In the genomic region with DNA sequence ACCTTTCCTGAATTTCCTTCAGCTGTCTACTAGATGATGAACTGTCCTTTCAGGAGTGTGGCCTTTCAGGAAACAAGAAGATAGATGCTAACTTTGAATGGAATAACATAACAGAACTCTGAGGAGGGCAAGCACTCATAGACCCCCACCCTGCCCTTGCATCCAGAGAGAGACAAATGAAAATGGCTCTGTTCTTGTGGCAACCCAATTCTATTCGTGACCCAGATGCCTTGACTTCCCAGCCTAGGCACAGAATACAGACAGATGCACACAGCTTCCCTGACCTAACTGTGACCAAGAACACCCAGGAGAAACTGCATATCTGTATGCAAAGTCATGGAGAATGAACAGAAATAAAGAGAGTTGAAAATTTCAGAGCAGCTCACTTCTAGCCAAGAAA, we compare ENCODE assay signal across 12 mouse cellular contexts. TPM values are rescaled to one million over a fixed set of nuclear protein-coding genes. Genes with fewer than 3 reads are reported as not detected.
A peak's percentile ranks its signal among the peaks of the same experiment; 100 is the strongest.
DNase-seq lines count a peak whose midpoint lies in the region; ATAC-seq and TF ChIP-seq lines count a peak whose summit lies in the region.
"Had no signal": no experiment of that assay in that cellular context is flagged by ENCODE, and none has a peak within 500 bp of the region (broad histone marks: within the 10 kb centered on the region; RNA-seq: fewer than 3 reads in every experiment).

No protein-coding gene starts in this region.

- TF ChIP-seq EP300 in lung, postnatal 0 days (IDR thresholded peaks at IDR 0.05): no peak
- no peak for TF ChIP-seq EP300 in liver, postnatal 0 days (IDR thresholded peaks at IDR 0.05; ENCODE audit: low read depth)

- no peak for ATAC-seq in heart, embryonic 13.5 days (ENCODE audit: extremely low read depth, insufficient number of reproducible peaks, low FRiP score, low TSS enrichment)
- ATAC-seq in lung, postnatal 0 days: no peak
- no peak for ATAC-seq in forebrain, embryonic 15.5 days (replicated peaks)
- ATAC-seq in liver, postnatal 0 days: no peak

- DNase-seq in heart, adult 9 months (ENCODE audit: low spot score in 2 of 2): no peak
- DNase-seq in lung, postnatal 0 days (ENCODE audit: low spot score): no peak
- no peak for DNase-seq in lung, postnatal 25 days (ENCODE audit: low spot score)
- no peak for DNase-seq in liver, postnatal 0 days
- no peak for DNase-seq in urinary bladder, postnatal 36 days (ENCODE audit: low spot score in 2 of 2)
- DNase-seq: adrenal gland, postnatal 10 days; cerebellum, adult 11 months; thymus, adult 18-20 months had no signal

- WGBS in heart, embryonic 13.5 days: 69% methylated on average over 1 of the region's 1 CpGs
- WGBS in lung, postnatal 0 days: 80% methylated on average over 1 of the region's 1 CpGs
- 84% methylated on average over 1 of the region's 1 CpGs for WGBS in forebrain, embryonic 15.5 days
- WGBS in liver, postnatal 0 days (ENCODE audit: insufficient replicate concordance): 57% methylated on average over 1 of the region's 1 CpGs

- H3K4me3 ChIP-seq in heart, embryonic 13.5 days: no peak overlapping the region
- H3K4me3 ChIP-seq in lung, postnatal 0 days (ENCODE audit: low read depth, low read length): no peak overlapping the region
- no peak overlapping the region for H3K4me3 ChIP-seq in forebrain, embryonic 15.5 days
- peak overlapping the region; percentile 28; the same call in 1 of the 2 replicates for H3K4me3 ChIP-seq in liver, postnatal 0 days (ENCODE audit: low read depth, low read length)
- H3K4me3 ChIP-seq: hindbrain, embryonic 15.5 days had no signal

- H3K27me3 ChIP-seq in heart, embryonic 13.5 days (replicated peaks): no peaks in the 10 kb centered on the region
- no peaks in the 10 kb centered on the region for H3K27me3 ChIP-seq in lung, postnatal 0 days (replicated peaks; ENCODE audit: insufficient read depth, low read length)
- H3K27me3 ChIP-seq in forebrain, embryonic 15.5 days: no peaks in the 10 kb centered on the region
- H3K27me3 ChIP-seq in liver, postnatal 0 days (ENCODE audit: insufficient read depth, low read length): no peaks in the 10 kb centered on the region
- H3K27me3 ChIP-seq: hindbrain, embryonic 15.5 days had no signal

- H3K4me1 ChIP-seq in heart, embryonic 13.5 days: peaks cover 78% of the 10 kb centered on the region
- H3K4me1 ChIP-seq in lung, postnatal 0 days (ENCODE audit: insufficient read depth, low read depth, low read length): peaks cover 33% of the 10 kb centered on the region
- peaks cover 72% of the 10 kb centered on the region for H3K4me1 ChIP-seq in forebrain, embryonic 15.5 days
- peaks cover 67% of the 10 kb centered on the region for H3K4me1 ChIP-seq in liver, postnatal 0 days (ENCODE audit: insufficient read depth)

- no peaks in the 10 kb centered on the region for H3K9me3 ChIP-seq in heart, embryonic 13.5 days
- H3K9me3 ChIP-seq in lung, postnatal 0 days (ENCODE audit: low read length): no peaks in the 10 kb centered on the region
- no peaks in the 10 kb centered on the region for H3K9me3 ChIP-seq in forebrain, embryonic 15.5 days
- H3K9me3 ChIP-seq in liver, postnatal 0 days (ENCODE audit: low read length): no peaks in the 10 kb centered on the region
- H3K9me3 ChIP-seq: hindbrain, embryonic 15.5 days had no signal

- peaks cover 33% of the 10 kb centered on the region for H3K36me3 ChIP-seq in heart, embryonic 13.5 days
- peaks cover 30% of the 10 kb centered on the region for H3K36me3 ChIP-seq in lung, postnatal 0 days (ENCODE audit: insufficient read depth, low read length)
- H3K36me3 ChIP-seq in forebrain, embryonic 15.5 days: peaks cover 4% of the 10 kb centered on the region; the same call in 1 of the 2 replicates
- peaks cover 39% of the 10 kb centered on the region for H3K36me3 ChIP-seq in liver, postnatal 0 days (replicated peaks; ENCODE audit: insufficient read depth, low read length)
- H3K36me3 ChIP-seq: hindbrain, embryonic 15.5 days had no signal

- no peak for TF ChIP-seq CTCF in lung, postnatal 0 days (IDR thresholded peaks at IDR 0.05)
- TF ChIP-seq CTCF in liver, postnatal 0 days (IDR thresholded peaks at IDR 0.05; ENCODE audit: low read depth): no peak

- H3K9ac ChIP-seq in heart, embryonic 13.5 days: 0 out of 2 replicates have a peak overlapping the region, but pooled peaks have one; percentile 45
- H3K9ac ChIP-seq in lung, postnatal 0 days (replicated peaks; ENCODE audit: low read depth): no peak overlapping the region
- no peak overlapping the region for H3K9ac ChIP-seq in forebrain, embryonic 15.5 days (replicated peaks)
- peak overlapping the region; percentile 43 for H3K9ac ChIP-seq in liver, postnatal 0 days (replicated peaks)
- H3K9ac ChIP-seq: hindbrain, embryonic 15.5 days had no signal

- peak overlapping the region; percentile 82 for H3K4me2 ChIP-seq in heart, embryonic 13.5 days
- H3K4me2 ChIP-seq in lung, postnatal 0 days (replicated peaks; ENCODE audit: low read depth, low read length): peak overlapping the region; percentile 14; the same call in 1 of the 2 replicates
- H3K4me2 ChIP-seq in forebrain, embryonic 15.5 days (replicated peaks): no peak overlapping the region
- peak overlapping the region; percentile 80 for H3K4me2 ChIP-seq in liver, postnatal 0 days (ENCODE audit: low read depth, low read length)
- H3K4me2 ChIP-seq: hindbrain, embryonic 15.5 days had no signal

- peak overlapping the region; percentile 74 for H3K27ac ChIP-seq in heart, embryonic 13.5 days (replicated peaks)
- H3K27ac ChIP-seq in lung, postnatal 0 days (ENCODE audit: low read length): peak overlapping the region; percentile 92; the same call in 1 of the 2 replicates
- H3K27ac ChIP-seq in forebrain, embryonic 15.5 days (replicated peaks): peak overlapping the region; percentile 46; the same call in 1 of the 2 replicates
- peak overlapping the region; percentile 75 for H3K27ac ChIP-seq in liver, postnatal 0 days (ENCODE audit: low read depth)
- H3K27ac ChIP-seq: hindbrain, embryonic 15.5 days had no signal

RNA-seq across cellular contexts. Expression of a gene that starts 5.3 kb away (rescaled TPM):
- polyA plus RNA-seq in heart, embryonic 13.5 days (2015; fragmentation: Nextera tagmentation; extraction: Ambion mirVana): 33.1 and 37.0 TPM in 2 replicates
- polyA plus RNA-seq in lung, postnatal 0 days (2015; fragmentation: Nextera tagmentation; extraction: Ambion mirVana): 177 and 184 TPM in 2 replicates
- 69.4 and 76.8 TPM in 2 replicates for polyA plus RNA-seq in forebrain, embryonic 15.5 days (2015; fragmentation: Nextera tagmentation; extraction: Ambion mirVana)
- 60.1 and 62.6 TPM in 2 replicates for polyA plus RNA-seq in liver, postnatal 0 days (2015; fragmentation: Nextera tagmentation; extraction: Ambion mirVana)

RNA-seq across cellular contexts. Expression of a gene that starts 36.6 kb away (rescaled TPM):
- 22.8 and 26.3 TPM in 2 replicates for polyA plus RNA-seq in heart, embryonic 13.5 days (2015; fragmentation: Nextera tagmentation; extraction: Ambion mirVana)
- polyA plus RNA-seq in lung, postnatal 0 days (2015; fragmentation: Nextera tagmentation; extraction: Ambion mirVana): 9.7 and 10.0 TPM in 2 replicates
- 4.2 and 6.4 TPM in 2 replicates for polyA plus RNA-seq in forebrain, embryonic 15.5 days (2015; fragmentation: Nextera tagmentation; extraction: Ambion mirVana)
- polyA plus RNA-seq in liver, postnatal 0 days (2015; fragmentation: Nextera tagmentation; extraction: Ambion mirVana): 1.6 TPM in 2 replicates

RNA-seq across cellular contexts. Expression of a gene that starts 37.4 kb away (rescaled TPM):
- 0.59 and 0.75 TPM in 2 replicates for polyA plus RNA-seq in heart, embryonic 13.5 days (2015; fragmentation: Nextera tagmentation; extraction: Ambion mirVana)
- 0.29 TPM in 1 of 2 replicates, not detected in the other for polyA plus RNA-seq in lung, postnatal 0 days (2015; fragmentation: Nextera tagmentation; extraction: Ambion mirVana)
- 0.17 and 0.24 TPM in 2 replicates for polyA plus RNA-seq in forebrain, embryonic 15.5 days (2015; fragmentation: Nextera tagmentation; extraction: Ambion mirVana)
- polyA plus RNA-seq in liver, postnatal 0 days (2015; fragmentation: Nextera tagmentation; extraction: Ambion mirVana): 0.26 TPM in 2 replicates
- polyA plus RNA-seq: limb, embryonic 11.5 days had no signal

Comparison
In these comparisons a context has a peak if more than half of its experiments do, and no peak if none do; other contexts are left out.
1. H3K9ac ChIP-seq: peak in heart, embryonic 13.5 days (single experiment) and liver, postnatal 0 days (single experiment); none in lung, postnatal 0 days (single experiment) and forebrain, embryonic 15.5 days (single experiment).
2. Peak in every context shown above with its lines, with median percentiles within 50 percentile points of each other: H3K27ac ChIP-seq.